Mouse (Mus musculus): Measurements from ENCODE around the gene Etnk1.
"Not testable (repeated sequence)": the region's sequence is repeated elsewhere in the genome, so short reads cannot be mapped to it uniquely, and the experiment has no call there.

Gene Etnk1

GRCm38 (mm10) chr6:143149766-143150291, 17.2 kb upstream of the Etnk1 start:
- in situ Hi-C loops (cut with MseI, MboI) = no loop called here

- in situ Hi-C loops (cut with MseI, MboI) = not testable (repeated sequence)
Observed at GRCm38 (mm10) chr6:143151081-143151995, 15.7 kb upstream of the Etnk1 start.

GRCm38 (mm10) chr6:143152321-143152827, 14.6 kb upstream of the Etnk1 start:
- in situ Hi-C loops (cut with MseI, MboI) = no loop called here

GRCm38 (mm10) chr6:143153160-143153559, 13.9 kb upstream of the Etnk1 start:
- in situ Hi-C loops (cut with MseI, MboI) = no loop called here

GRCm38 (mm10) chr6:143153751-143154494, 13.1 kb upstream of the Etnk1 start:
- in situ Hi-C loops (cut with MseI, MboI) = no loop called here

GRCm38 (mm10) chr6:143154885-143155284, 12.1 kb upstream of the Etnk1 start:
- in situ Hi-C loops (cut with MseI, MboI) = no loop called here

- in situ Hi-C loops (cut with MseI, MboI) = no loop called here
Observed at GRCm38 (mm10) chr6:143155996-143156395, 11.0 kb upstream of the Etnk1 start.

- in situ Hi-C loops (cut with MseI, MboI) = no loop called here
Observed at GRCm38 (mm10) chr6:143156684-143157083, 10.3 kb upstream of the Etnk1 start.

GRCm38 (mm10) chr6:143157401-143157800, 9.6 kb upstream of the Etnk1 start:
- in situ Hi-C loops (cut with MseI, MboI) = no loop called here

- in situ Hi-C loops (cut with MseI, MboI) = no loop called here
Observed at GRCm38 (mm10) chr6:143160572-143161231, 6.3 kb upstream of the Etnk1 start.

GRCm38 (mm10) chr6:143162161-143162877, 4.7 kb upstream of the Etnk1 start:
- in situ Hi-C loops (cut with MseI, MboI) = no loop called here

GRCm38 (mm10) chr6:143163956-143164905, 2.8 kb upstream of the Etnk1 start:
- in situ Hi-C loops (cut with MseI, MboI) = no loop called here

- in situ Hi-C loops (cut with MseI, MboI) = no loop called here
Observed at GRCm38 (mm10) chr6:143164906-143165255, 2.1 kb upstream of the Etnk1 start.

GRCm38 (mm10) chr6:143165404-143166257, 1.4 kb upstream of the Etnk1 start:
- in situ Hi-C loops (cut with MseI, MboI) = no loop called here

GRCm38 (mm10) chr6:143167409-143167919, 443 bp downstream of the Etnk1 start:
- in situ Hi-C loops (cut with MseI, MboI) = no loop called here

- in situ Hi-C loops (cut with MseI, MboI) = no loop called here
Observed at GRCm38 (mm10) chr6:143167981-143168674, 1.1 kb downstream of the Etnk1 start.

- in situ Hi-C loops (cut with MseI, MboI) = no loop called here
Observed at GRCm38 (mm10) chr6:143169385-143169784, 2.4 kb downstream of the Etnk1 start.

Data from mouse trophoblast stem cell (cell line).